Mouse (Mus musculus): Measurements from ENCODE around the gene Mcf2l.

The Mcf2l gene

DNA sequence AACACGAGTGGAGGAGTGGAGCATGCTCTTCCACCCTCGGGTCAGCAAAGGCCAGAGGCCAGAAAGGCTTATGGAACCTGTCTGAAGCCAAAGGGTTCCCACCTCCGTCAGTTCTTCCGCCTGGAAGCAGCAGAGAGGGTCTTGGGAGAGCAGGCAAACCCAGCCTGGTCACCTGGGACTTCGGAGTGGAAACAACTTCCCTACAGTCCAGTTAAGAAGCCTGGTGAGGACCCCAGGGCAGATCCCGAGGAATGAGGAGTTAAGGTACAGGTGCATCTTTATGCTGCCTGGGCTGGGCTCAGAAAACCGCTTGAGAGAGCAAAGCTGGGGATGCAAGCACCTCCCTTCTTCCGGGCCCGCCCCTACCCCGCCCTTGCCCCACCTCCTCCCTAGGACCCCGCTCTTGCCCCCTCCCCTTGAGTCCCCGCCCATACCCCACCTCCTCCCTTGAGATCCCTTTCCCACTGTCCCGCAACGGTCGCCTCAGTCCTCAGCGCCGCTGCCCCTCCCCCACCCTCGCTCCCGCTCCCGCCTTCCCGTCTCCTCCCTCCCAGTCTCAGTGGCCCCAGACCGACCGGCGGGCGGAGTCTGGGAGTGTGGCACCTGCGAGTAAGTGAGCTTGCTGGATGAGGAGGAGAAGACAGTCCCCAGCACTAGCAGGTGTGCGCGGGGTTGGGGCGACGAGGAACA, at the start of gene Mcf2l:
Mcf2l (plus strand) TSS at position 450 of the 690 bp plus-strand sequence.
- DNase-seq (ENCODE audit: low read depth in 1 of 2, low spot score in 2 of 2), result no peak

DNA sequence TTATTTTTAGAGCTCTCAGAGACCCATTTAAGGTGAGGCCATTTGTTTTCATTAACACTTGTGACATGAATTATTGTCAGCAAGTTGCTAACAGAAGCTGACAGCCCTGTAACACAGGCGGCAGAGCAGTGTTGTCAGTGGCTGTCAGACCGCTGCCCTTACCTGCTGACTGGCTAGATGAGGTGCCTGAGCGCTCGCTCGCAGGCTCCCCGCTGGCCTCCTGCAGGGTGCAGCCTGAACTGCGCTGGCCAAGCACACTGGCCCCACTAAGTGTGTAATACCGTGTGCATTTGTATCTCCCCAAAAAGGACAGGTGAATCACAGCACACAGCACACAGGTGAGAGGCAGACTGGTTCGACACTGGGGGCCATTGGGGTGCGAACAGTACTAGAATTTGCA, 49.0 kb upstream of the Mcf2l start:
- DNase-seq (ENCODE audit: low read depth in 1 of 2, low spot score in 2 of 2), result no peak

- no peak for DNase-seq (ENCODE audit: low read depth in 1 of 2, low spot score in 2 of 2)
Observed at GRCm38 (mm10) chr8:12825236-12825635, 48.4 kb upstream of the Mcf2l start.

DNA sequence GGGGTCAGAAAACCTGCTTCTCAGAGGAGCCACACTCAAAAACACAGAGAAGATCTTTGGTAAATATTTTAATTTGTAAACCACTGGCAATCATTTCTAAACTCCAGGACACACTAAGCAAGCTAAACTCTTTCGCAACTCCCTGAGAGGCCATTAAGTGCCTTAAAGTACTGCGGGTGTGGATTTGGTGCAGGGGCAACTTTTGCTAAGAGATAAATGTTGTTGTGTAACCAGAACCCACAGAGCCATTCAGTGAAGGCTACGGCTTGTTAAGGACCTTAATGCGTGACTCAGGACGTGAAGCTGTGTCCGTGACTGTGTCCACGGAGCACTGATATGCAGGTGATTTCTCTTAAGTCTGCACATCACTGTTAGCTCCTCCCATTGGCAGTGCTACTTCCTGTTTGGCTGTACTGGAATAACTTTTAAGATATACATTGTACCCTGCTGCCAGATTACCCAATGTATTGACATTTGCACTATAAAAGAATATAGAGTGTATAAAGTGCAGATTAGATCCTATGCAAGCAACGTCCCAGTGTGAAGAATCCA, 47.8 kb upstream of the Mcf2l start:
- DNase-seq (ENCODE audit: low read depth in 1 of 2, low spot score in 2 of 2), result no peak

DNA sequence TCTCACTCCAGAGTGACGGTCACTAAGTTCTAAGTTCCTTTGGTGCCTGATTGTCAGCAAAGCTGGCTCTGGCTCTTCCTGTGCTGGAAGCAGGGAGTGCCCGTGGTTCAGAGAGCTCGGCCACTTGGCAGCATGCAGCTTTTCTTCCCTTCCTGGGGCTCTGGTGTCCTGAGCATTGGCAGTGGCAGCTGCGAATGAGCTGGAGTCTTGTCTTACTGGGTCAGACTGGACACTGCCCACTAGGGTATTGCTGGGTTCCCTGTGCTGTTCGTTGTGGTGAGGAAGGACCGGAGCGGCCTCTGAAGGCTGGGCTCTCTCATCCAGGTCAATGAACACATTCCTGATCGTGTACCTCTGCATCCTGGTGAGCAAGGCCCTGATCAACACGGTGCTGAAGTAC, 46.5 kb upstream of the Mcf2l start:
- no peak for DNase-seq (ENCODE audit: low read depth in 1 of 2, low spot score in 2 of 2)

GRCm38 (mm10) chr8:12828298-12828697, 45.3 kb upstream of the Mcf2l start:
- DNase-seq (ENCODE audit: low read depth in 1 of 2, low spot score in 2 of 2), result no peak

- DNase-seq (ENCODE audit: low read depth in 1 of 2, low spot score in 2 of 2), result no peak
Observed at GRCm38 (mm10) chr8:12829381-12829780, 44.2 kb upstream of the Mcf2l start.

GRCm38 (mm10) chr8:12831659-12832589, 41.7 kb upstream of the Mcf2l start:
- no peak for DNase-seq (ENCODE audit: low read depth in 1 of 2, low spot score in 2 of 2)

DNA sequence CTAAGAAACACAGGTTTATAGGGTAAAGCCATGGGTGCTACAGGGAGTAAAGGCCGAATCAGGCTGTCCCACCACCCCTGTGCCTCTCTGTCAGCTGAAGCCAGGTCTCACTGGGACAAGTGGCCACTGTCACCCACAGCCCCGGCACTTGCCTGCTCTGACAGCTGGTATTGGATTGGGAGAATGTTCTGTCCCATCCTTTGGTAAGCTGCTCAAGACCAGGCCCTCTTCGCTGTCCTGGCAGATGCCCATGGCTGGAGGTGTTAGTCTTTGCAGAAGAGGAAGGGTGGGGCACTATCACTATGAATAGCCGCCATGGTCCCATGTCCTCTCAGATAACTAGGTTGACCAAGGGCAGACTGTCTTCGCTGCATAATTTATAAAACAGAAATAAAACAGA, 40.0 kb upstream of the Mcf2l start:
- no peak for DNase-seq (ENCODE audit: low read depth in 1 of 2, low spot score in 2 of 2)

GRCm38 (mm10) chr8:12840834-12841233, 32.8 kb upstream of the Mcf2l start:
- no peak for DNase-seq (ENCODE audit: low read depth in 1 of 2, low spot score in 2 of 2)

DNA sequence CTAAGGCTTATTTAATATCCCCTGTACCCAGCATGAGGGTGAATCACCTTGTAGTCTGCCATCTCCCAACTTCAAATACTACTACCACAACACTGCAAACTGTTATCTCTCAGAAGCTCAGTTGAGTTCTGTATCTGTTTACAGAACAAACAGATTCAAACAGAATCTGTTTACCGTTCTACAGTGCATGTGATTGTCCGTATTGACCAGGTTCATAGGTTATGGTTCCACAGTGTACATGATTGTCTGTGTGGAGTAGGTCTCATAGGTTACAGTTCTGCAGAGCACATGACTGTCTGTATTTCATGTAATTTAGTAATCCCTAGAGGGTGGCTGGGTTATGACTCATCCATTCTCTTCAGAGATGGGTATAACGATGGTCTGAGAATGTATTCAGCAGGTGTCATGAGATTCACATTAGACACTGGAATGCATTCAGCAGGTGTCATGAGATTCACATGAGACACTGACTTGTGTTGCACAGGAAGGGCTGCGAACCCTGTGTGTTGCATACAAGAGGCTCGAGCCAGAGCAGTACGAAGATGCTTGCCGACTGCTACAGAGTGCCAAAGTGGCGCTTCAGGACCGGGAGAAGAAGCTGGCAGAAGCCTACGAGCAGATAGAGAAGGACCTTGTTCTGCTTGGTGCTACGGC, 31.1 kb upstream of the Mcf2l start:
- DNase-seq (ENCODE audit: low read depth in 1 of 2, low spot score in 2 of 2), result no peak

GRCm38 (mm10) chr8:12844347-12844950, 29.2 kb upstream of the Mcf2l start:
- no peak for DNase-seq (ENCODE audit: low read depth in 1 of 2, low spot score in 2 of 2)

GRCm38 (mm10) chr8:12846447-12846846, 27.2 kb upstream of the Mcf2l start:
- no peak for DNase-seq (ENCODE audit: low read depth in 1 of 2, low spot score in 2 of 2)

DNA sequence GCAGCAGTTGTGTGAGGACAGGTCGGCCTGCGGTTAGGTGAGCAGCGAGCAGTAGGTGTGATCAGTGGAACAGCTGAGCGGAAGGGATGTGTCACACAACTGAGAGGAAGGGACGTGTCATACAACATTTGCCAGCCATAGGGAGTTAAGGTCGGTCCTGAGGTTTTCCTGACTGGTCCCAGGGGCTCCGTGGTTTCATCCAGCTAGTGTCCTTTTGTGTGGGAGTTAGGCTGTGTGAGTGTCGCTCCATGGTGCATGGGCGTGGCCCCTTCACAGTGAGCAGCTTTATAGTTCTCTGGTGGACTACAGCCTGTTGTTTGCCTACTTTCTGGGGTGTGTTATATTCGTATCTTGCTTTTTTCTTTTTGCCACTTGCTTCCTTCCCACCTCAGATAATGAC, 22.4 kb upstream of the Mcf2l start:
- DNase-seq (ENCODE audit: low read depth in 1 of 2, low spot score in 2 of 2), result no peak

DNA sequence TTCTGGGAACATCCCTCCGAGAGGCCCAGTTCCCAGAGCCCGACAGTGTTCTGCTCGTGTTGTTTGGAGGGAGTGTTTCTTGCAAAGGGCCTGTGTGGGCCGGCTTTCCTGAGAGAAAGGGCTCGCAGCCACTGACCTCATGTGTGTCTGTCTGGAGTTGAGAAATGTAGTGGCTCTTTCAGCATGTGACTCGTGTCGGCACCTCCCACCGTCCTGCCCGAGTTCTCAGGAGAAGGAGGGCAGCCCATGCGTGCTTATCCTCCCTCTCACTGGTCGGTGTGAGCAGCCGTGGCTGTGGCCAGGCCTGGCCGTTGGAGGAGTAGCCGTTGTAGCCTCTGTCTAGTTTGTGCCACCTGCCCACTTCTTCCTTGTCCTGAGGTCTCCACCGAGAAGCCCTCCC, 17.6 kb upstream of the Mcf2l start:
- DNase-seq (ENCODE audit: low read depth in 1 of 2, low spot score in 2 of 2), result no peak

DNA sequence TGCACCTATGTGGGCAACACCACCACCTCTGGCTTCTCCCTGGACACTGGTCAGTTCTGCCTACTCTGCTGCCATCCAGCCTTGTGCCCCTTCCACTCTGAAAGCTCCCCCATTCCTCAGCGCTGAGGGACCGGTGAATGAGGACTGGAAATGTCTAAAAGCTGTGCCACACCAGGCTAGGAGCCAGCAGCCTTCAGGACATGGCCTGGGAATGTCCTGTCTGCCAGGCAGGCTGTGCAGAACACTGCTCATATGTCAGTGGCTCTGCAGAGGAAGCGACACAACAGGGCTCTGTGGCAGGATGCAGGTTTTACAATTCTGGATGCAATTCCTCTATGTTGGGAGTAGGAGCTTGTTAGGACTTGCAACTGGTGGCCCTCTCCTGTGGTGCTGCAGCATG, 10.5 kb upstream of the Mcf2l start:
- no peak for DNase-seq (ENCODE audit: low read depth in 1 of 2, low spot score in 2 of 2)

DNA sequence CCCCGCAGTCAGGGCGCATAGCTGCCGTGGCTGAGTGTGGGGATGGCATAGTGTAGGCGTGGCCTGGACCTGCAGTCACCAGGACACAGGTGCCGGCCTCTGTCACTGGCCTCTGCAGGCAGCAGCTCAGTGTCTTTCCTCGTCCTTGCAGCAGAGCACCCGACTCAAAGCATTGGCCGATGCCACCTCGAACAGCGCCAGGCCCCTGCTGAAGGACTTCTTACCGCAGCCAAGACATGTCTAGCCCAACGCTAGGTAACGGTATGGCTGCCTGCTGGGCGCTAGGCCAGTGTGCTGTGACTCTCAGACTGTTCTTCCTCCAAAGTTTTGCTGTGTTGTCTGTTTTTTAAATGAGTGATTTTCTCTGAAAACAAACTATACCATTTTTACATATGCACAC, 10.0 kb upstream of the Mcf2l start:
- no peak for DNase-seq (ENCODE audit: low read depth in 1 of 2, low spot score in 2 of 2)

DNA sequence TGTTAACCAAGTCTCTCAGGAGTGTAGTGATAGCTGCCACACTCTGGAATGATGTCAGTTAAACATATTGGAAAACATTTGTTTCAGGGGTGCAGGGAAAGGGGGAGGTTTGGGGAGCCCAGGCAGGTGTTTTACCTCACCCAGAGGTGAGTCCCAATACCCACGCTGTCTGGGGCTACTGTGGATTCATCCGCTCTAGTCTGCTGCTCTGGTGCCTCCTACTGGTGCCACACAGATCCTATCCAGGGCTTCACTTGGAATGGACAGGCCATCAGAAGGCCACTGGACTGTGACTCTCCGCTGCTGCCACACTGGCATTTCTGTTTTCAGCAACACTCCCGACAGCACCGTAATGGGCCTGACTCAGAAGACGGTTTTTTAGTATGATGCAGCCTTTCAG, 7.8 kb upstream of the Mcf2l start:
- no peak for DNase-seq (ENCODE audit: low read depth in 1 of 2, low spot score in 2 of 2)

- no peak for DNase-seq (ENCODE audit: low read depth in 1 of 2, low spot score in 2 of 2)
Observed at GRCm38 (mm10) chr8:12869661-12870060, 3.9 kb upstream of the Mcf2l start.

DNA sequence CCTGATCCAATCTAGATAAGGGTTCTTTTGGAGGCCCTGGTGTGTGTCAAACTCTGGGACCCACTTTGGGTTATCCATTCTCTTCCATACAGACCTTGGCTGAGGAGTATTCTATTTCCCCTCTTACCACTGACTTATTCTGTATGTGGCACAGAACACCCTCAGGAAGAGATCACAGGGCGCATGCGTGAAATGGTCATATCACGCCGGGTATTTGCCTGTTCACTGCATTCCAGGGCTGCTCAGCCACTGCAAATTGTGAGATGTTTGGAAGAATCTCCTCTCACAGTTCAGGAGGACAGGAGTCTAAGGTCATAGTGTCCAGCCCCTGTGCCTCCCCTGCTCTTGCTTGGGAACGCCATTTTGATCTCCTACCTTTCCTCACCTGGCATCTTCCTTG, 3.0 kb upstream of the Mcf2l start:
- no peak for DNase-seq (ENCODE audit: low read depth in 1 of 2, low spot score in 2 of 2)

DNA sequence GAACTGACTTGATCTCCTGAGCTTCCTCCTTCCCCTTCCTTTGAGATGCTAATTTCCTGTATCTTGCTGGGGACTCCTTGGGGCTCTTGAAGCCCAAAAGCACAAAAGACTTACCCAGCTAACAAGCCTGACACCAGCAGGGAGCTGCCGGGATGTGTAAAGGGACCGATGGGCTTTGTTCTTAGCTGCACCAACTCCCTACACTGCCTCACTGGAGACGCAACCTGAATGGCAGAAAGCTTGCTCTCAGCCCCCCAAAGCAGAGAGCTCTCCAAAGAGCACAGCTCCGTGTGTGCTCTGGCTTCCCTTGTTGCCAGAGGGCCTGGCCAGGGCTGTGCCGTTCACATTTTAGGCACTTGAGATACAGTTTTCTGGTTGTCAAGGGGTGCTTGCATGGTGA, 2.1 kb upstream of the Mcf2l start:
- DNase-seq (ENCODE audit: low read depth in 1 of 2, low spot score in 2 of 2), result no peak

All from monocyte, adult 2 months (primary cell).